Mouse (Mus musculus) lung, embryonic 14.5 days (tissue): ENCODE measurements around the gene Lss. TPM values are rescaled to one million over a fixed set of nuclear protein-coding genes. Genes with fewer than 3 reads are reported as not detected.

Experiments
- ATAC-seq: fragments of 200-750 bp; cut with Nextera tagmentation; 2 replicates; pipeline ENCODE4 v1.8.0; 2017; ENCODE audit warnings: mild to moderate bottlenecking, moderate TSS enrichment, moderate library complexity; ENCODE audit not compliant: insufficient read depth
- DNase-seq: peaks from one replicate; pipeline ENCODE4 v3.0.0-alpha.2; 2015
- H3K27ac ChIP-seq: fragments of 300-500 bp; sonication (generic); 2 replicates; pipeline ENCODE4 v1.5.1; 2014; ENCODE audit warnings: low read depth, mild to moderate bottlenecking, moderate library complexity
- H3K27me3 ChIP-seq: fragments of 300-500 bp; sonication (generic); 2 replicates; pipeline ENCODE4 v1.6.1; 2014; ENCODE audit warnings: low read length, control low read depth; ENCODE audit not compliant: insufficient read depth
- H3K36me3 ChIP-seq: fragments of 300-500 bp; sonication (generic); 2 replicates; pipeline ENCODE4 v1.6.1; 2014; ENCODE audit warnings: control low read depth; ENCODE audit not compliant: insufficient read depth
- H3K4me1 ChIP-seq: fragments of 300-500 bp; sonication (generic); 2 replicates; pipeline ENCODE4 v1.6.1; 2014; ENCODE audit warnings: antibody characterized with exemption, control low read depth; ENCODE audit not compliant: insufficient read depth
- H3K4me2 ChIP-seq: fragments of 300-500 bp; sonication (generic); 2 replicates; pipeline ENCODE4 v1.6.1; 2014; ENCODE audit warnings: mild to moderate bottlenecking
- H3K4me3 ChIP-seq: fragments of 300-500 bp; sonication (generic); 2 replicates; pipeline ENCODE4 v1.5.1; 2014; ENCODE audit warnings: low read depth, low read length
- H3K9ac ChIP-seq: fragments of 300-500 bp; sonication (generic); 2 replicates; pipeline ENCODE4 v1.6.1; 2014
- H3K9me3 ChIP-seq: fragments of 300-500 bp; sonication (generic); 2 replicates; pipeline ENCODE4 v1.6.1; 2016; ENCODE audit warnings: low read depth, low read length, control low read depth
- CTCF ChIP-seq: IDR thresholded peaks from 2 replicates; pipeline ENCODE4 v1.5.1; 2016; ENCODE audit warnings: antibody characterized with exemption, low read depth
- WGBS: fragments of 180-500 bp; shearing (Covaris S2); extraction: QIAGEN DNeasy Blood & Tissue Kit; methylation state at CpG from one replicate; pipeline ENCODE4 v1.1.7; 2014; 5-methylcytosine and 5-hydroxymethylcytosine counted together
- polyA plus RNA-seq: library from polyadenylated mRNA; unstranded; fragments of >200 nt; fragmentation: Nextera tagmentation; extraction: Ambion mirVana; gene quantifications from 2 replicates; pipeline ENCODE4 v1.2.1, GENCODE M21; 2014

Lss gene
- polyA plus RNA-seq, 1 experiment from 2014 or later = 21.5 TPM

GRCm38 (mm10) chr10:76586190-76586589 is 54.8 kb downstream of the Lss start:
- ATAC-seq (no peak), DNase-seq (no peak)
- Histone ChIP-seq H3K27me3 (no peaks in the 10 kb centered on the region), H3K27ac (no peak overlapping the region), H3K36me3 (no peaks in the 10 kb centered on the region), H3K4me2 (no peak overlapping the region), H3K9ac (no peak overlapping the region), H3K4me3 (no peak overlapping the region), H3K9me3 (no peaks in the 10 kb centered on the region), H3K4me1 (no peaks in the 10 kb centered on the region)
- TF ChIP-seq CTCF = no peak
- WGBS = 0% methylated on average over 1 of the region's 1 CpGs

- no peaks in the 10 kb centered on the region for H3K36me3 ChIP-seq
- ATAC-seq (no peak), DNase-seq (no peak)
Observed at GRCm38 (mm10) chr10:76590197-76590596, 58.8 kb downstream of the Lss start.

GRCm38 (mm10) chr10:76596338-76596737 is 65.0 kb downstream of the Lss start:
- H3K27ac ChIP-seq = no peak overlapping the region
- ATAC-seq = no peak
- no peak for DNase-seq
- no peak for TF ChIP-seq CTCF
- no peaks in the 10 kb centered on the region for H3K27me3 ChIP-seq
- no peaks in the 10 kb centered on the region for H3K4me1 ChIP-seq
- no peaks in the 10 kb centered on the region for H3K9me3 ChIP-seq
- H3K36me3 ChIP-seq = peaks cover 15% of the 10 kb centered on the region; the same call in 1 of the 2 replicates
- no peak overlapping the region for H3K4me3 ChIP-seq
- H3K9ac ChIP-seq = no peak overlapping the region
- WGBS = 90% methylated on average over 31 of the region's 31 CpGs
- H3K4me2 ChIP-seq = no peak overlapping the region

More at GRCm38 (mm10) chr10:76590197-76590596, 58.8 kb downstream of the Lss start:
- Histone ChIP-seq H3K27ac (no peak overlapping the region), H3K9ac (no peak overlapping the region), H3K4me1 (no peaks in the 10 kb centered on the region), H3K9me3 (no peaks in the 10 kb centered on the region), H3K27me3 (no peaks in the 10 kb centered on the region), H3K4me3 (no peak overlapping the region), H3K4me2 (no peak overlapping the region)
- TF ChIP-seq CTCF = no peak
- WGBS = 71% methylated on average over 11 of the region's 11 CpGs

- no peak overlapping the region for H3K9ac ChIP-seq
- no peaks in the 10 kb centered on the region for H3K27me3 ChIP-seq
- H3K9me3 ChIP-seq = no peaks in the 10 kb centered on the region
- DNase-seq = no peak
- no peak for TF ChIP-seq CTCF
- no peak for ATAC-seq
- H3K4me1 ChIP-seq = no peaks in the 10 kb centered on the region
- no peak overlapping the region for H3K4me2 ChIP-seq
- peaks cover 75% of the 10 kb centered on the region for H3K36me3 ChIP-seq
- H3K27ac ChIP-seq = no peak overlapping the region
- no peak overlapping the region for H3K4me3 ChIP-seq
- 61% methylated on average over 3 of the region's 3 CpGs for WGBS
Observed at GRCm38 (mm10) chr10:76602690-76603089, 71.3 kb downstream of the Lss start.

Other genes starting within 250 kb of the Lss start
- gene Dip2a, start 186.3 kb upstream of the Lss start, polyA plus RNA-seq = 6.5 and 6.6 TPM in 2 replicates
- gene AC141477.1, start 91.1 kb upstream of the Lss start, polyA plus RNA-seq = not detected in 2 replicates
- gene Pcnt, start 88.8 kb upstream of the Lss start, polyA plus RNA-seq = 20.3 and 23.0 TPM in 2 replicates
- gene 2610028H24Rik, start 82.5 kb upstream of the Lss start, polyA plus RNA-seq = 0.14 TPM in 1 of 2 replicates, not detected in the other
- 66.8 and 67.6 TPM in 2 replicates for gene Mcm3ap, start 62.7 kb upstream of the Lss start, polyA plus RNA-seq
- 5.7 and 6.1 TPM in 2 replicates for gene Ybey, start 62.5 kb upstream of the Lss start, polyA plus RNA-seq
- not detected in 2 replicates for gene Spatc1l, start 30.7 kb downstream of the Lss start, polyA plus RNA-seq
- 0.12 TPM in 1 of 2 replicates, not detected in the other for gene Ftcd, start 44.1 kb downstream of the Lss start, polyA plus RNA-seq
- gene Col6a2, start 92.0 kb downstream of the Lss start, polyA plus RNA-seq = 168 and 170 TPM in 2 replicates
- gene Col6a1, start 194.6 kb downstream of the Lss start, polyA plus RNA-seq = 215 and 226 TPM in 2 replicates